Comparison of ENCODE assay signal across 23 mouse cellular contexts in genomic region chr1:179553949-179554347, GRCm38 (mm10). TPM values are rescaled to one million over a fixed set of nuclear protein-coding genes. Genes with fewer than 3 reads are reported as not detected.
DNase-seq lines count a peak whose midpoint lies in the region; ATAC-seq lines count a peak whose summit lies in the region.
"Had no signal": no experiment of that assay in that cellular context is flagged by ENCODE, and none has a peak within 500 bp of the region (broad histone marks: within the 10 kb centered on the region; RNA-seq: fewer than 3 reads in every experiment).

No protein-coding gene starts in this region.

- no peaks in the 10 kb centered on the region for H3K9me3 ChIP-seq in heart, embryonic 14.5 days (ENCODE audit: control insufficient read depth, low read length)
- no peaks in the 10 kb centered on the region for H3K9me3 ChIP-seq in megakaryocyte, embryonic 14.5 days
- H3K9me3 ChIP-seq: embryonic facial prominence, embryonic 13.5 days; heart, embryonic 10.5 days; hindbrain, embryonic 10.5 days had no signal

- no peak overlapping the region for H3K9ac ChIP-seq in heart, embryonic 14.5 days (ENCODE audit: low read length)
- H3K9ac ChIP-seq: embryonic facial prominence, embryonic 13.5 days had no signal

- 58% methylated on average over 4 of the region's 4 CpGs for WGBS in heart, embryonic 14.5 days

- no peak overlapping the region for H3K4me2 ChIP-seq in heart, embryonic 14.5 days (ENCODE audit: low read length)
- H3K4me2 ChIP-seq: embryonic facial prominence, embryonic 13.5 days; midbrain, embryonic 11.5 days had no signal

- 0 out of 2 replicates have a peak, but pooled peaks cover 5% of the 10 kb centered on the region for H3K36me3 ChIP-seq in heart, embryonic 14.5 days (ENCODE audit: control insufficient read depth, insufficient read depth, low read length)
- peaks cover 55% of the 10 kb centered on the region for H3K36me3 ChIP-seq in megakaryocyte, embryonic 14.5 days (replicated peaks; ENCODE audit: low read length)
- H3K36me3 ChIP-seq: embryonic facial prominence, embryonic 13.5 days; heart, embryonic 10.5 days; hindbrain, embryonic 10.5 days had no signal

- 0 out of 2 replicates have a peak, but pooled peaks have one; percentile 47 for ATAC-seq in heart, embryonic 14.5 days (ENCODE audit: insufficient number of reproducible peaks, insufficient read depth, low FRiP score, low read depth)
- no peak for ATAC-seq in megakaryocyte, adult 5-6 weeks (ENCODE audit: poor library complexity, severe bottlenecking)
- ATAC-seq in megakaryocyte progenitor cell, adult 5-6 weeks (replicated peaks; ENCODE audit: poor library complexity), result 0 out of 2 replicates have a peak, but pooled peaks have one; percentile 24
- ATAC-seq: CD4-positive, CD25-positive, alpha-beta regulatory T cell, adult 4 months; forebrain, embryonic 14.5 days; hindbrain, postnatal 0 days had no signal

- no peak overlapping the region for H3K27ac ChIP-seq in heart, embryonic 14.5 days (replicated peaks in 1 of 2; ENCODE audit: control insufficient read depth in 1 of 2, insufficient read depth in 1 of 2, low read depth in 2 of 2, low read length in 2 of 2)
- H3K27ac ChIP-seq: embryonic facial prominence, embryonic 13.5 days; heart, embryonic 10.5 days; hindbrain, embryonic 10.5 days; hindbrain, postnatal 0 days; kidney, postnatal 0 days; layer of hippocampus, adult 2 months had no signal

- H3K27me3 ChIP-seq in heart, embryonic 14.5 days (ENCODE audit: control insufficient read depth, insufficient read depth, low read length), result no peaks in the 10 kb centered on the region
- H3K27me3 ChIP-seq in megakaryocyte, embryonic 14.5 days (replicated peaks), result no peaks in the 10 kb centered on the region
- H3K27me3 ChIP-seq: embryonic facial prominence, embryonic 13.5 days had no signal

- peaks cover 2 to 22% of the 10 kb centered on the region in 2 experiments; a peak in 3 of 4 replicates for H3K4me1 ChIP-seq in heart, embryonic 14.5 days (ENCODE audit: control insufficient read depth in 2 of 2, insufficient read depth in 2 of 2, low read length in 2 of 2)
- H3K4me1 ChIP-seq in megakaryocyte, embryonic 14.5 days, result peaks cover 89% of the 10 kb centered on the region

- H3K4me3 ChIP-seq in heart, embryonic 14.5 days (ENCODE audit: control insufficient read depth in 1 of 2, insufficient read depth in 1 of 2, low read depth in 1 of 2, low read length in 2 of 2), result no peak overlapping the region
- peak overlapping the region; percentile 70 for H3K4me3 ChIP-seq in megakaryocyte, embryonic 14.5 days (replicated peaks)
- H3K4me3 ChIP-seq: embryonic facial prominence, embryonic 13.5 days; heart, embryonic 10.5 days; hindbrain, embryonic 10.5 days; layer of hippocampus, adult 2 months had no signal

- DNase-seq in heart, postnatal 4 days, result no peak
- peak; percentile 32 for DNase-seq in NIH3T3 (ENCODE audit: low read depth)
- DNase-seq in layer of hippocampus, adult 11-12 months (ENCODE audit: low spot score), result no peak
- DNase-seq in thymus, postnatal 36 days, result no peak
- DNase-seq: cerebellum, adult 9-11 months; gastrocnemius, postnatal 25 days; left cerebral cortex, postnatal 4 days; lung, postnatal 14 days; right cerebral cortex, postnatal 4 days; thymus, postnatal 4 days had no signal

RNA-seq across cellular contexts. Expression of gene Cnst, which starts 7.8 kb away (rescaled TPM):
- 17.6 and 18.1 TPM in 2 replicates for polyA plus RNA-seq in heart, embryonic 14.5 days (2014; fragmentation: Nextera tagmentation; extraction: Ambion mirVana)
- total RNA-seq in heart, postnatal 4 days (2021), result 10 to 100 TPM; 31.6 to 31.8 TPM
- 4.7 and 7.3 TPM in 2 replicates for polyA plus RNA-seq in megakaryocyte, embryonic 14.5 days (2012; ENCODE audit: insufficient read depth, low replicate concordance)
- 13.5 and 14.7 TPM in 2 replicates for total RNA-seq in megakaryocyte, adult 5-6 weeks (2015)
- 22.6 and 23.8 TPM in 2 replicates for total RNA-seq in megakaryocyte, adult 5-6 weeks (2017)
- total RNA-seq in megakaryocyte progenitor cell, adult 5-6 weeks (2015), result 8.3 and 13.0 TPM in 2 replicates
- total RNA-seq in megakaryocyte progenitor cell, adult 5-6 weeks (2017), result 14.2 and 15.8 TPM in 2 replicates

RNA-seq across cellular contexts. Expression of gene Tfb2m, which starts 7.9 kb away (rescaled TPM):
- 26.6 and 29.0 TPM in 2 replicates for polyA plus RNA-seq in heart, embryonic 14.5 days (2014; fragmentation: Nextera tagmentation; extraction: Ambion mirVana)
- 10 to 100 TPM; 23.0 to 25.1 TPM for total RNA-seq in heart, postnatal 4 days (2021)
- polyA plus RNA-seq in megakaryocyte, embryonic 14.5 days (2012; ENCODE audit: insufficient read depth, low replicate concordance), result 5.7 and 6.8 TPM in 2 replicates
- total RNA-seq in megakaryocyte, adult 5-6 weeks (2015), result 19.9 and 25.2 TPM in 2 replicates
- 19.6 and 33.1 TPM in 2 replicates for total RNA-seq in megakaryocyte, adult 5-6 weeks (2017)
- 46.2 and 50.3 TPM in 2 replicates for total RNA-seq in megakaryocyte progenitor cell, adult 5-6 weeks (2015)
- 43.9 and 50.6 TPM in 2 replicates for total RNA-seq in megakaryocyte progenitor cell, adult 5-6 weeks (2017)

RNA-seq across cellular contexts. Expression of gene Smyd3, which starts 36.1 kb away (rescaled TPM):
- polyA plus RNA-seq in heart, embryonic 14.5 days (2014; fragmentation: Nextera tagmentation; extraction: Ambion mirVana), result 11.0 and 11.3 TPM in 2 replicates
- 1 to 10 TPM; 8.0 to 8.4 TPM for total RNA-seq in heart, postnatal 4 days (2021)
- 2.4 TPM in 1 of 2 replicates, not detected in the other for polyA plus RNA-seq in megakaryocyte, embryonic 14.5 days (2012; ENCODE audit: insufficient read depth, low replicate concordance)
- 7.9 and 13.7 TPM in 2 replicates for total RNA-seq in megakaryocyte, adult 5-6 weeks (2015)
- 11.4 and 14.8 TPM in 2 replicates for total RNA-seq in megakaryocyte, adult 5-6 weeks (2017)
- 19.8 and 20.7 TPM in 2 replicates for total RNA-seq in megakaryocyte progenitor cell, adult 5-6 weeks (2015)
- 22.9 and 35.6 TPM in 2 replicates for total RNA-seq in megakaryocyte progenitor cell, adult 5-6 weeks (2017)
